Mouse (Mus musculus): ENCODE data around the gene Vps29. TPM values are rescaled to one million over a fixed set of nuclear protein-coding genes. Genes with fewer than 3 reads are reported as not detected.

The Vps29 gene
- total and polyA plus RNA-seq, 2 experiments from 2014 or later: 92.5 to 184 TPM

DNA sequence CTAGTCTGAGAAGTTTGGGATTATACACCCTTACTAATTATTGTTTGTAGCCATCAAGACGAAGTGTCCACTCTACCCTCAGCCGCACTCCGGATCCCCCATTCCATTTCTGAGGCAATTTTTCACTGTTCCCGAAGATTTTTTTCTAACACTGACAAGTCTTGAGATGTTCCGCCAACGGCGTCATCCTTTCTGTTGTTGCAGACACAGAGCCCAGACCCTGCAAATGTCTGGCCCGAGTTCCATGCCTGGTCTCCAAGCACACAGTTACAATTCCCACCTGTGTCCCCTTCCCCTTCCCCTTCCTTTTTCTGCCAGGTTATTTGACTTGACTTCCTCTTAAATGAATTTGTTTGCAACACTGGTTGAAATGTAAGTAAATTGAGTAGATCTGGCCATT lies 45.7 kb downstream of the Vps29 start:
- peaks cover 37% of the 10 kb centered on the region for H3K36me3 ChIP-seq (replicated peaks; ENCODE audit: control insufficient read depth, insufficient read depth, low read length)
- no peak overlapping the region for H3K4me3 ChIP-seq (ENCODE audit: low read depth, low read length)
- H3K9me3 ChIP-seq (replicated peaks; ENCODE audit: control insufficient read depth, low read length): no peaks in the 10 kb centered on the region
- no peak overlapping the region for H3K4me2 ChIP-seq (ENCODE audit: low read depth, low read length)
- H3K4me1 ChIP-seq (ENCODE audit: control insufficient read depth, insufficient read depth): peaks cover 31% of the 10 kb centered on the region
- 0 out of 2 replicates have a peak overlapping the region, but pooled peaks have one; percentile 52 for H3K27ac ChIP-seq (ENCODE audit: low read depth)
- ATAC-seq (ENCODE audit: insufficient read depth, low read depth) (no peak), DNase-seq (ENCODE audit: low spot score) (no peak)
- TF ChIP-seq EP300 (IDR thresholded peaks at IDR 0.05; ENCODE audit: low read depth): no peak
- TF ChIP-seq CTCF (IDR thresholded peaks at IDR 0.05; ENCODE audit: low read depth): no peak
- WGBS: 83% methylated on average over 8 of the region's 8 CpGs
- H3K27me3 ChIP-seq (ENCODE audit: control insufficient read depth, insufficient read depth, low read length): no peaks in the 10 kb centered on the region
- 0 out of 2 replicates have a peak overlapping the region, but pooled peaks have one; percentile 1 for H3K9ac ChIP-seq (replicated peaks; ENCODE audit: low read depth, low read length)

DNA sequence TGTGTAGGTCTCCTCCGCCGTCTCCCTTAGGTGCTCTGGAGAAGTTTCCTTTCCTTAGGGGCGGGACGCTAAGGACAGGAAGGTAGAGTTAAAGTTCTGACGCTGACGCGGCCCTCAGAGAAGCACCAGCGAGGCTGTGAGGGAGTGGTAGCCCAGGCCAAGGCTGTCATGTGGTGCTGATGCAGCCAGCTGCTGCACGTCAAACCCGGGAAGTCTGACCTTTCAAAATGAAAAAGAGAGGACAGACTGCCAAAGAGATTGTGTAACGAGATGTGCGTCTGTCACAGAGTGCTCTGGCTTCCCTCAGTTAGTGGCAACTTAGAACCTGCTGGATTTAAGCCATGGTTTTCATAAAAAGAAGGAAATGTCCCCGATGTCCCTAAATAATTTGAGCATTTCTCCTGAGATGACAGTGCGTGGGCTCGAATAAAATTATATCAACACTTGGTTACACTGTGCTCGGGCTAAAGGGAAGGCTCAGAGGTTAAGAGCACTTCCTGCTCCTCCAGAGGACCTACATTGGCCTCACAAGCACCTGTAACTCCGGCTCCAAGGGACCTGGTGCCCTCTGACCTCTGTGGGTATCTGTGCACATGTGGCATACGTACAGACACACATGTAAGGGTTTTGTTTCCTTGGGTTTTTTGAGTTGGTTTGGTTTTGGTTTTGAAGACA lies 46.6 kb downstream of the Vps29 start:
- WGBS: 35% methylated on average over 18 of the region's 18 CpGs

DNA sequence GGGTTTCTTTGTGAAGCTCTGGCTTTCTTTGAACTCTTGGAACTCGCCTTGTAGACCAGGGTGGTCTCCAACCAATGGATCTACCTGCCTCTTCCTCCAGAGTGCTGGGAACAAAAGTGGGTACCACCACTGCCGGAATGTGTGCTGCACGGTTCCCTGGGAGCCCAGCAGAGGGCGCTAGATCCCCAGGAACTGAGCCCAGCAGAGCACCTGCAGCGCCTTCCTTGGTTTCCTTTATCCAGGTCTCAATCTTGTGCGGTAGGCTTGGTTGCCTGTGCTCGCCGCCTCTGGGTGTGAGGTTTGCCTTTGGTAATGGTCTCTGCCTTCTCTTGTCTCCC lies 47.1 kb downstream of the Vps29 start:
- 30% methylated on average over 8 of the region's 8 CpGs for WGBS
- H3K27ac ChIP-seq (ENCODE audit: low read depth): peak overlapping the region; percentile 52; the same call in 1 of the 2 replicates
- no peaks in the 10 kb centered on the region for H3K9me3 ChIP-seq (replicated peaks; ENCODE audit: control insufficient read depth, low read length)

More for the DNA sequence above, 46.6 kb downstream of the Vps29 start:
- Histone ChIP-seq H3K4me2 (ENCODE audit: low read depth, low read length) (peak overlapping the region; percentile 20; the same call in 1 of the 2 replicates), H3K4me1 (ENCODE audit: control insufficient read depth, insufficient read depth) (peaks cover 31% of the 10 kb centered on the region), H3K36me3 (replicated peaks; ENCODE audit: control insufficient read depth, insufficient read depth, low read length) (peaks cover 46% of the 10 kb centered on the region), H3K27me3 (ENCODE audit: control insufficient read depth, insufficient read depth, low read length) (no peaks in the 10 kb centered on the region), H3K4me3 (ENCODE audit: low read depth, low read length) (no peak overlapping the region), H3K27ac (ENCODE audit: low read depth) (peak overlapping the region; percentile 52), H3K9ac (replicated peaks; ENCODE audit: low read depth, low read length) (no peak overlapping the region), H3K9me3 (replicated peaks; ENCODE audit: control insufficient read depth, low read length) (no peaks in the 10 kb centered on the region)
- DNase-seq (ENCODE audit: low spot score): peak; percentile 48
- peak; percentile 47 for ATAC-seq (ENCODE audit: insufficient read depth, low read depth)
- TF ChIP-seq CTCF (IDR thresholded peaks at IDR 0.05; ENCODE audit: low read depth) (no peak), EP300 (IDR thresholded peaks at IDR 0.05; ENCODE audit: low read depth) (no peak)

DNA sequence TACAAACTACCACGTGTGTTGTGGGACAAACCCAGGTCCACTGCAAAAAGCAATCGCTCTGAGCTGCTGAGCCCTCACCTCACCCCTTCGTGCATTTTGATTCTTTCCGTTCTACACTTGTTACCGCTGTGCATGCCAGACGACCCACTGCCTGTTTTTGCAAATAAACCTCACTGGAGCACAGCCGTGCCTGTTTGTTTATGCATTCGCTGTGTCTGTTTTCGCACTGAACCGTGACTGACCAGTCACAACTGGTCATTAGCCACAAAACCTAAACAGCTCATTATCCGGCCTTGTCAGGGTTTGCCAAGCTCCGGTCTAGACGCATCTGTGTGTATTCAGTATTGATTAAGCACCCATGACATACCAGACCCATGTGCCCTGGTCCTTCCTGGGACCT lies 48.0 kb downstream of the Vps29 start:
- Histone ChIP-seq H3K36me3 (replicated peaks; ENCODE audit: control insufficient read depth, insufficient read depth, low read length) (peaks cover 55% of the 10 kb centered on the region), H3K4me3 (ENCODE audit: low read depth, low read length) (no peak overlapping the region), H3K9me3 (replicated peaks; ENCODE audit: control insufficient read depth, low read length) (no peaks in the 10 kb centered on the region), H3K9ac (replicated peaks; ENCODE audit: low read depth, low read length) (no peak overlapping the region), H3K27me3 (ENCODE audit: control insufficient read depth, insufficient read depth, low read length) (no peaks in the 10 kb centered on the region), H3K27ac (ENCODE audit: low read depth) (peak overlapping the region; percentile 70), H3K4me1 (ENCODE audit: control insufficient read depth, insufficient read depth) (peaks cover 31% of the 10 kb centered on the region), H3K4me2 (ENCODE audit: low read depth, low read length) (no peak overlapping the region)
- 85% methylated on average over 13 of the region's 13 CpGs for WGBS
- ATAC-seq (ENCODE audit: insufficient read depth, low read depth) (no peak), DNase-seq (ENCODE audit: low spot score) (no peak)
- no peak for TF ChIP-seq CTCF (IDR thresholded peaks at IDR 0.05; ENCODE audit: low read depth)
- no peak for TF ChIP-seq EP300 (IDR thresholded peaks at IDR 0.05; ENCODE audit: low read depth)

More for the DNA sequence above, 47.1 kb downstream of the Vps29 start:
- TF ChIP-seq EP300 (IDR thresholded peaks at IDR 0.05; ENCODE audit: low read depth) (no peak), CTCF (IDR thresholded peaks at IDR 0.05; ENCODE audit: low read depth) (peak; percentile 90)
- Histone ChIP-seq H3K4me3 (ENCODE audit: low read depth, low read length) (no peak overlapping the region), H3K4me1 (ENCODE audit: control insufficient read depth, insufficient read depth) (peaks cover 31% of the 10 kb centered on the region), H3K36me3 (replicated peaks; ENCODE audit: control insufficient read depth, insufficient read depth, low read length) (peaks cover 51% of the 10 kb centered on the region), H3K9ac (replicated peaks; ENCODE audit: low read depth, low read length) (no peak overlapping the region), H3K27me3 (ENCODE audit: control insufficient read depth, insufficient read depth, low read length) (no peaks in the 10 kb centered on the region), H3K4me2 (ENCODE audit: low read depth, low read length) (no peak overlapping the region)
- ATAC-seq (ENCODE audit: insufficient read depth, low read depth) (peak; percentile 18; the same call in 1 of the 2 replicates), DNase-seq (ENCODE audit: low spot score) (peak; percentile 50)

DNA sequence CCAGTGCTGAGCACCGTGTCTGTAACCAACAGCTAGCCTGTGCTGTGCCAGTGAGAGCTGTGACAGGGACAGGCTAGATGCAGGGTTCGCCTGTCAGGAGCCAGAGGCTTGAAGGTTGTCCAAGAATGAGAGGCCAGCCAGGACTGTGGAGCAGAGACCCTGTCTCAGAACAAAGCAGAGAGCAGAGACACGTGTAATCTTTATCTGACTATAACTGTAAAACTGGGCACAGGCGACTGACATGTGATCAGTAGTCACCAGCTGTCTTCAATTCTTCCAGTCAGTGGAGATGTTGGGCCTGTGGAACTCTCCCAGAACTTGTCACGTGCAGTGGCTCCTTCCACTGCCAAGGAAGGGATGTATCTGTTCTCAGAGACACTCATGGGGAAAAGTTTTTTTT lies 48.6 kb downstream of the Vps29 start:
- Histone ChIP-seq H3K4me2 (ENCODE audit: low read depth, low read length) (no peak overlapping the region), H3K4me3 (ENCODE audit: low read depth, low read length) (no peak overlapping the region), H3K9me3 (replicated peaks; ENCODE audit: control insufficient read depth, low read length) (no peaks in the 10 kb centered on the region), H3K9ac (replicated peaks; ENCODE audit: low read depth, low read length) (no peak overlapping the region), H3K4me1 (ENCODE audit: control insufficient read depth, insufficient read depth) (peaks cover 31% of the 10 kb centered on the region), H3K27me3 (ENCODE audit: control insufficient read depth, insufficient read depth, low read length) (no peaks in the 10 kb centered on the region), H3K27ac (ENCODE audit: low read depth) (peak overlapping the region; percentile 70), H3K36me3 (replicated peaks; ENCODE audit: control insufficient read depth, insufficient read depth, low read length) (peaks cover 57% of the 10 kb centered on the region)
- TF ChIP-seq EP300 (IDR thresholded peaks at IDR 0.05; ENCODE audit: low read depth) (peak; percentile 95), CTCF (IDR thresholded peaks at IDR 0.05; ENCODE audit: low read depth) (no peak)
- DNase-seq (ENCODE audit: low spot score) (peak; percentile 86), ATAC-seq (ENCODE audit: insufficient read depth, low read depth) (peak; percentile 87)
- WGBS: 31% methylated on average over 5 of the region's 5 CpGs
